Mouse (Mus musculus) cerebellum, adult 2 months (tissue): Measurements from ENCODE around the gene Nup62. TPM values are rescaled to one million over a fixed set of nuclear protein-coding genes. Genes with fewer than 3 reads are reported as not detected.

Source experiments
- DNase-seq, 2 experiments: peaks; one replicate each; pipeline ENCODE4 v3.0.0; 2021
- H3K27ac ChIP-seq: fragments of 200-500 bp; 2 replicates; pipeline ENCODE4 v1.5.1; 2012; ENCODE audit warnings: low read length, control low read depth, inconsistent platforms; ENCODE audit not compliant: insufficient read depth
- H3K27me3 ChIP-seq: fragments of 200-500 bp; 2 replicates; pipeline ENCODE4 v1.6.1; 2012; ENCODE audit warnings: inconsistent platforms, mild to moderate bottlenecking, low read length, moderate library complexity; ENCODE audit not compliant: control insufficient read depth, insufficient read depth
- H3K4me1 ChIP-seq: fragments of 200-500 bp; 2 replicates; pipeline ENCODE4 v1.6.1; 2011; ENCODE audit warnings: low read length; ENCODE audit not compliant: control insufficient read depth, insufficient read depth
- H3K4me3 ChIP-seq: fragments of 200-500 bp; replicated peaks from 2 replicates; pipeline ENCODE3; 2011; ENCODE audit warnings: mild to moderate bottlenecking, low read depth, low read length, control low read depth; ENCODE audit not compliant: insufficient read depth
- CTCF ChIP-seq: fragments of 200-500 bp; IDR thresholded peaks from 2 replicates; pipeline ENCODE4 v1.5.1; 2011; ENCODE audit warnings: low read depth, mild to moderate bottlenecking, control low read depth, low read length, moderate library complexity, borderline replicate concordance; ENCODE audit not compliant: insufficient read depth
- POLR2A ChIP-seq: fragments of 200-500 bp; IDR thresholded peaks from 2 replicates; pipeline ENCODE4 v1.6.1; 2011; ENCODE audit warnings: low read length, control low read depth, borderline replicate concordance; ENCODE audit not compliant: insufficient read depth
- WGBS: fragments of 180-500 bp; shearing (Covaris S2); methylation state at CpG from one replicate; pipeline ENCODE4 v1.1.7; 2018; 5-methylcytosine and 5-hydroxymethylcytosine counted together
- polyA plus RNA-seq: library from polyadenylated mRNA; depleted of rRNA; stranded (reverse); fragments of >200 nt; gene quantifications from 2 replicates; pipeline ENCODE4 v1.2.3, GENCODE M21; 2012

Gene Nup62
- polyA plus RNA-seq, 1 experiment: 29.4 TPM

DNA sequence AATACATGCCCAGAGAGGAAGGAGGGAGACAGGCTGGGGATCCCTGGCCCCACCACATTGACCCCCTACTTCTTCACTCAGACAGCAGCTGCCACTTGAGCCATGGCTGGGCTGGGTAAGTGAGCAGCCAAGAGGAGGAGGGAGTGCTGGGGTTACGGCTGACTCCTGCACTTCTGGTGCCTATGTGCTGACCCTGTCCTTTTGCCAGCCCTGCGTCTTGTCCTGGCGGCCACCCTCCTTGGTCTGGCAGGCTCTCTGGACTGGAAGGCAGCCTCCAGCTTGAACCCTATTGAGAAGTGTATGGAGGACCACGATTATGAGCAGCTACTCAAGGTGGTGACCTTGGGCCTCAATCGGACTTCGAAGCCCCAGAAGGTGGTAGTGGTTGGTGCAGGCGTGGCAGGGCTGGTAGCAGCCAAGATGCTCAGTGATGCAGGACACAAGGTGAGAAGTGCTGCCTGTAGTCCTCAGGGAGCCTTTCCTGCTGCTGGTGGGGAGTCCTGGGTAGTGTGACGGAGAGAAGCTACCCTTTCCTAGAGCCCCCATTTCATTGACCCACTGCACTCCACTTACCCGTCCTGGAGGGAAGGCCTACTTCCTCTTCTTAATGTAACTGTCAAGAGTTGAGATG is 20.6 kb downstream of the Nup62 start:
- WGBS: 56% methylated on average over 9 of the region's 9 CpGs
- Histone ChIP-seq H3K4me1 (no peaks in the 10 kb centered on the region; the same call in 1 of the 2 replicates), H3K4me3 (no peak overlapping the region), H3K27ac (no peak overlapping the region), H3K27me3 (no peaks in the 10 kb centered on the region)
- no peak for DNase-seq
- no peak for TF ChIP-seq POLR2A
- no peak for TF ChIP-seq CTCF

DNA sequence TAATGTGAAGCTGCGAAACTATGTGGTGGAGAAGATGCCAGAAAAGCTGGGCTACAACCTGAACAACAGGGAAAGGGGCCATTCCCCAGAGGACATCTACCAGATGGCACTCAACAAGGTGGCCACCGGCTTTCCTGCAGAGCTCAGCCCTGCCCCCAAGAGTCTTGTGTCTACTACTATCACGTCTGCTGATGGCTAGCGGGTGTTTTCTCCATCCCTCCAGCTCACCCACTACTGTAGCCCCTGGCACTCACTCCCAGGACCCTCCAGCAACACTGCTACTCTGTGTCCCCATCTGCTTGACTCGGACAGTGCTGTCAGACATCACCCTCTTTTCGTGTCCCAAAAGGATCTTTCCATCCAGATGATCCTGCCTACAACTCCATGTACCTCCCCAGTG is 22.2 kb downstream of the Nup62 start:
- no peak overlapping the region for H3K4me3 ChIP-seq
- 53% methylated on average over 6 of the region's 6 CpGs for WGBS
- DNase-seq: no peak
- TF ChIP-seq CTCF: no peak
- no peak for TF ChIP-seq POLR2A
- no peaks in the 10 kb centered on the region; the same call in 1 of the 2 replicates for H3K4me1 ChIP-seq
- no peak overlapping the region for H3K27ac ChIP-seq
- H3K27me3 ChIP-seq: no peaks in the 10 kb centered on the region

DNA sequence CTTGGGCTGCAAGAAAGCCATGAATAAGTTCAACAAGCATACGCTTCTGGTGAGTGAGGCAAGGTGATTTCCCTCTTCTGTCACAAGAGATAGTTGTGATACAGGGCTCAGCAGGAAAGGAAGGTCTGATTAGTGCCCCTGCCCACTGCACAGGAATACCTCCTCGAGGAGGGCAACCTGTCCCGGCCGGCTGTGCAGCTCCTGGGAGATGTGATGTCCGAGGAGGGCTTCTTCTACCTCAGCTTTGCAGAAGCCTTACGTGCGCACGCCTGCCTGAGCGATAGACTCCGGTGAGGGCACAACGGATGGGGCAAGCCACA is 23.2 kb downstream of the Nup62 start:
- Histone ChIP-seq H3K27ac (no peak overlapping the region), H3K4me3 (no peak overlapping the region), H3K4me1 (no peaks in the 10 kb centered on the region; the same call in 1 of the 2 replicates), H3K27me3 (no peaks in the 10 kb centered on the region)
- DNase-seq: no peak
- TF ChIP-seq CTCF (no peak), POLR2A (no peak)
- 44% methylated on average over 11 of the region's 11 CpGs for WGBS

GRCm38 (mm10) chr7:44839491-44840191 is 23.8 kb downstream of the Nup62 start:
- Histone ChIP-seq H3K4me1 (no peaks in the 10 kb centered on the region; the same call in 1 of the 2 replicates), H3K27ac (no peak overlapping the region), H3K4me3 (peak overlapping the region; percentile 1), H3K27me3 (no peaks in the 10 kb centered on the region)
- WGBS: 8% methylated on average over 58 of the region's 58 CpGs
- TF ChIP-seq CTCF (no peak), POLR2A (no peak)
- peak in 1 of 2 experiments; percentile 29 for DNase-seq

DNA sequence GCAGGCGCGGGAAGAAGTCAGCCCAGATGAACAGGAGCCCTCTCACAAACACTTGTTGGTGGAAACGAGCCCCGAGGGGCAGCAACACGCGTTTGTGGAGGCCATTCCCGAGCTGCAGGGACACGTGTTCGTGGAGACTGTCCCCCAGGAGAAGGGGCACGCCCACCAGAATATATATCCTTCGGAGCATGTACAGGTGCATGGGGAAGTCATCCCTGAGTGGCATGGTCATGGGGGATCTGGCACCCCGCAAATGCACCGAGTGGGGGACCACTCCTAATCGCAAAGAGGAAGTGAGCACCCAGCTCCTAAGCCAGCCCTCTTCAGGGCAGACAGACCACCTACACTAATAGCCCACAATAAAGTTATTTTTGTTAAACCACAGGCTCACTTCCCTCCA is 24.5 kb downstream of the Nup62 start:
- no peak overlapping the region for H3K4me3 ChIP-seq

GRCm38 (mm10) chr7:44841825-44842463 is 26.1 kb downstream of the Nup62 start:
- no peaks in the 10 kb centered on the region; the same call in 1 of the 2 replicates for H3K4me1 ChIP-seq
- WGBS: 82% methylated on average over 8 of the region's 8 CpGs
- no peak for DNase-seq
- H3K4me3 ChIP-seq: no peak overlapping the region
- TF ChIP-seq CTCF (no peak), POLR2A (no peak)
- no peak overlapping the region for H3K27ac ChIP-seq
- no peaks in the 10 kb centered on the region for H3K27me3 ChIP-seq

More for the DNA sequence above, 24.5 kb downstream of the Nup62 start:
- DNase-seq: no peak
- H3K27me3 ChIP-seq: no peaks in the 10 kb centered on the region
- H3K4me1 ChIP-seq: no peaks in the 10 kb centered on the region; the same call in 1 of the 2 replicates
- no peak overlapping the region for H3K27ac ChIP-seq
- 57% methylated on average over 14 of the region's 14 CpGs for WGBS
- TF ChIP-seq POLR2A (no peak; the same call in 1 of the 2 replicates), CTCF (no peak)

GRCm38 (mm10) chr7:44845006-44845405 is 29.1 kb downstream of the Nup62 start:
- DNase-seq: no peak
- TF ChIP-seq POLR2A: no peak
- no peak for TF ChIP-seq CTCF
- Histone ChIP-seq H3K4me1 (no peaks in the 10 kb centered on the region), H3K27ac (no peak overlapping the region), H3K27me3 (no peaks in the 10 kb centered on the region), H3K4me3 (no peak overlapping the region)
- WGBS: 89% methylated on average over 10 of the region's 10 CpGs

DNA sequence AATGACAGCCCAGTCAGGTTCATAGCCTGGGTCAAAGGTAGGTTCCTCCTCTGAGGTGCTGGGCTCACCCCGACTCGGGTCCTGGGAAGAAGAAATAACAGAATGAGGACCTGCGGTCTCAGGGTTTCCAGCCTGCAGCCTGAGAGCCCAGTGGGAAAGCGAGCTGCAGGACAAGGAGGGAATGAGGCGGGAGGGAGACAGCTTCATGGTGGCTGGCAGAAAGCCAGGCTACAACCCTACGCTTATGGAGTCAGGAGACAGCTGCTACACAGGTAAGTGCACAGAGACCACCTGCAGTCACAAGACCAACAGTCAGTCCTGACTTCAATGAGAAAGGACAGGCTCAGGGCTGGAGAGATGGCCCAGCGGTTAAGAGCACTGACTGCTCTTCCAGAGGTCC is 30.9 kb downstream of the Nup62 start:
- 69% methylated on average over 7 of the region's 7 CpGs for WGBS
- no peaks in the 10 kb centered on the region for H3K27me3 ChIP-seq
- peak in 1 of 2 experiments; percentile 28 for DNase-seq
- no peak overlapping the region for H3K4me3 ChIP-seq
- no peak overlapping the region for H3K27ac ChIP-seq
- TF ChIP-seq CTCF (no peak), POLR2A (no peak)
- 0 out of 2 replicates have a peak, but pooled peaks cover 7% of the 10 kb centered on the region for H3K4me1 ChIP-seq
